Mouse (Mus musculus) MEL (cell line): ENCODE data around the gene Amh. TPM values are rescaled to one million over a fixed set of nuclear protein-coding genes. Genes with fewer than 3 reads are reported as not detected.
A peak's percentile ranks its signal among the peaks of the same experiment; 100 is the strongest.

Source experiments
- DNase-seq: peaks from one replicate; pipeline ENCODE4 v3.0.0; 2011; ENCODE audit warnings: low read depth, low spot score
- H3K27ac ChIP-seq: 2 replicates; pipeline ENCODE4 v1.5.1; 2012; ENCODE audit warnings: low read depth, mild to moderate bottlenecking, control low read depth, low read length, moderate library complexity; ENCODE audit not compliant: control insufficient read depth
- H3K27me3 ChIP-seq, 2 experiments: fragments of 150-350 bp in 1 of 2; sonication (generic) in 1 of 2; 2 replicates each; pipeline ENCODE4 v1.6.1; 2012; ENCODE audit warnings: low read length in 2 of 2, mild to moderate bottlenecking in 2 of 2, improper control_type of control experiment in 1 of 2, moderate library complexity in 1 of 2; ENCODE audit not compliant: insufficient read depth in 2 of 2, control insufficient read depth in 1 of 2
- H3K36me3 ChIP-seq, 2 experiments: 2 replicates each; pipeline ENCODE4 v1.6.1; 2012 to 2014; ENCODE audit warnings: low read length in 2 of 2, improper control_type of control experiment in 1 of 2, inconsistent platforms in 1 of 2, mild to moderate bottlenecking in 1 of 2; ENCODE audit not compliant: insufficient read depth in 2 of 2, control insufficient read depth in 1 of 2
- H3K4me1 ChIP-seq, 2 experiments: fragments of 150-350 bp in 1 of 2; sonication (generic) in 1 of 2; 2 replicates each; pipeline ENCODE4 v1.6.1; 2012; ENCODE audit warnings: low read length in 2 of 2, improper control_type of control experiment in 1 of 2, mild to moderate bottlenecking in 1 of 2; ENCODE audit not compliant: insufficient read depth in 2 of 2, control insufficient read depth in 1 of 2
- H3K4me3 ChIP-seq, 2 experiments: fragments of 150-350 bp in 1 of 2; sonication (generic) in 1 of 2; 2 replicates each; pipeline ENCODE4 v1.5.1; 2012; ENCODE audit warnings: low read depth in 2 of 2, low read length in 2 of 2, mild to moderate bottlenecking in 2 of 2, moderate library complexity in 2 of 2, control low read depth in 1 of 2, improper control_type of control experiment in 1 of 2; ENCODE audit not compliant: control insufficient read depth in 1 of 2, insufficient read depth in 1 of 2
- H3K79me2 ChIP-seq: 2 replicates; pipeline ENCODE4 v1.6.1; 2012; ENCODE audit warnings: mild to moderate bottlenecking, low read length, moderate library complexity; ENCODE audit not compliant: control insufficient read depth, poor library complexity, insufficient read depth
- H3K9ac ChIP-seq: 2 replicates; pipeline ENCODE4 v1.6.1; 2012; ENCODE audit warnings: low read depth, mild to moderate bottlenecking, control low read depth, low read length, moderate library complexity; ENCODE audit not compliant: control insufficient read depth, poor library complexity, severe bottlenecking
- H3K9me3 ChIP-seq: fragments of 150-350 bp; sonication (generic); replicated peaks from 2 replicates; pipeline ENCODE4 v1.6.1; 2012; ENCODE audit warnings: mild to moderate bottlenecking, low read length, improper control_type of control experiment, moderate library complexity; ENCODE audit not compliant: insufficient read depth
- BHLHE40 ChIP-seq: IDR thresholded peaks from 2 replicates; pipeline ENCODE4 v1.6.1; 2012; ENCODE audit warnings: low read depth, mild to moderate bottlenecking, inconsistent platforms, low read length, improper control_type of control experiment, borderline replicate concordance
- CHD1 ChIP-seq: IDR thresholded peaks from 2 replicates; pipeline ENCODE4 v1.6.1; 2012; ENCODE audit warnings: low read depth, mild to moderate bottlenecking, inconsistent platforms, low read length, improper control_type of control experiment
- CTCF ChIP-seq, 3 experiments: IDR thresholded peaks in 2 of 3; conservative IDR thresholded peaks in 1 of 3; 2 replicates each; pipeline ENCODE4 v1.5.1; 2011 to 2012; ENCODE audit warnings: low read length in 3 of 3, low read depth in 2 of 3, mild to moderate bottlenecking in 2 of 3, improper control_type of control experiment in 1 of 3, inconsistent platforms in 1 of 3, mixed read lengths in 1 of 3, moderate library complexity in 1 of 3; ENCODE audit not compliant: control insufficient read depth in 1 of 3, insufficient read depth in 1 of 3, poor library complexity in 1 of 3, severe bottlenecking in 1 of 3
- E2F4 ChIP-seq: IDR thresholded peaks from 2 replicates; pipeline ENCODE4 v1.6.1; 2011; ENCODE audit warnings: low read depth, low read length, improper control_type of control experiment, borderline replicate concordance
- ELF1 ChIP-seq: IDR thresholded peaks from 2 replicates; pipeline ENCODE4 v1.6.1; 2014; ENCODE audit warnings: low read depth, mild to moderate bottlenecking, inconsistent platforms, low read length, improper control_type of control experiment, moderate library complexity
- EP300 ChIP-seq, 2 experiments: IDR thresholded peaks; 2 replicates each; pipeline ENCODE4 v1.6.1; 2011; ENCODE audit warnings: improper control_type of control experiment in 2 of 2, low read length in 2 of 2, low read depth in 1 of 2, mild to moderate bottlenecking in 1 of 2
- MAX ChIP-seq: IDR thresholded peaks from 2 replicates; pipeline ENCODE4 v1.6.1; 2011; ENCODE audit warnings: low read length, improper control_type of control experiment
- MEF2A ChIP-seq: IDR thresholded peaks from 2 replicates; pipeline ENCODE4 v1.6.1; 2014; ENCODE audit warnings: low read depth, mild to moderate bottlenecking, inconsistent platforms, low read length, improper control_type of control experiment; ENCODE audit not compliant: poor library complexity, insufficient replicate concordance, severe bottlenecking; ENCODE audit errors: extremely low read depth
- MXI1 ChIP-seq: IDR thresholded peaks from 2 replicates; pipeline ENCODE4 v1.6.1; 2011; ENCODE audit warnings: mild to moderate bottlenecking, low read depth, low read length, improper control_type of control experiment
- MYB ChIP-seq: IDR thresholded peaks from 2 replicates; pipeline ENCODE4 v1.6.1; 2011; ENCODE audit warnings: mild to moderate bottlenecking, low read depth, low read length, improper control_type of control experiment
- MYC ChIP-seq: IDR thresholded peaks from 2 replicates; pipeline ENCODE4 v1.6.1; 2011; ENCODE audit warnings: low read depth, mild to moderate bottlenecking, low read length, improper control_type of control experiment, moderate library complexity
- NELFE ChIP-seq: IDR thresholded peaks from 2 replicates; pipeline ENCODE4 v1.6.1; 2011; ENCODE audit warnings: low read depth, low read length, improper control_type of control experiment
- NRF1 ChIP-seq: IDR thresholded peaks from 2 replicates; pipeline ENCODE4 v1.6.1; 2014; ENCODE audit warnings: low read depth, mild to moderate bottlenecking, inconsistent platforms, low read length, improper control_type of control experiment, moderate library complexity; ENCODE audit not compliant: poor library complexity, insufficient read depth, severe bottlenecking
- POLR2A ChIP-seq, 2 experiments: IDR thresholded peaks; 2 replicates each; pipeline ENCODE4 v1.6.1; 2011 to 2012; ENCODE audit warnings: low read length in 2 of 2, mild to moderate bottlenecking in 2 of 2, control low read depth in 1 of 2, improper control_type of control experiment in 1 of 2, low read depth in 1 of 2, moderate library complexity in 1 of 2; ENCODE audit not compliant: control insufficient read depth in 1 of 2, insufficient read depth in 1 of 2, poor library complexity in 1 of 2
- TBP ChIP-seq: IDR thresholded peaks from 2 replicates; pipeline ENCODE4 v1.8.0; 2011; ENCODE audit warnings: low read depth, low read length, improper control_type of control experiment
- TCF12 ChIP-seq: IDR thresholded peaks from 2 replicates; pipeline ENCODE4 v1.6.1; 2014; ENCODE audit warnings: low read depth, mild to moderate bottlenecking, inconsistent platforms, low read length, improper control_type of control experiment, moderate library complexity
- USF1 ChIP-seq: IDR thresholded peaks from 2 replicates; pipeline ENCODE4 v1.6.1; 2014; ENCODE audit warnings: low read depth, mild to moderate bottlenecking, inconsistent platforms, low read length, improper control_type of control experiment, moderate library complexity
- USF2 ChIP-seq, 2 experiments: IDR thresholded peaks; 2 replicates each; pipeline ENCODE4 v1.6.1; 2011 to 2012; ENCODE audit warnings: improper control_type of control experiment in 2 of 2, low read length in 2 of 2, borderline replicate concordance in 1 of 2, inconsistent platforms in 1 of 2, low read depth in 1 of 2, mild to moderate bottlenecking in 1 of 2; ENCODE audit not compliant: insufficient read depth in 1 of 2
- ZC3H11A ChIP-seq: IDR thresholded peaks from 2 replicates; pipeline ENCODE4 v1.6.1; 2012; ENCODE audit warnings: low read depth, mild to moderate bottlenecking, inconsistent platforms, low read length, improper control_type of control experiment
- ZKSCAN1 ChIP-seq: IDR thresholded peaks from 2 replicates; pipeline ENCODE4 v1.6.1; 2012; ENCODE audit warnings: low read depth, mild to moderate bottlenecking, inconsistent platforms, low read length, improper control_type of control experiment, moderate library complexity
- ZMIZ1 ChIP-seq: IDR thresholded peaks from 2 replicates; pipeline ENCODE4 v1.6.1; 2012; ENCODE audit warnings: low read depth, mild to moderate bottlenecking, inconsistent platforms, low read length, improper control_type of control experiment, moderate library complexity
- ZNF384 ChIP-seq: IDR thresholded peaks from 2 replicates; pipeline ENCODE4 v1.6.1; 2012; ENCODE audit warnings: low read depth, mild to moderate bottlenecking, inconsistent platforms, low read length, improper control_type of control experiment
- polyA plus RNA-seq, 2 experiments: library from polyadenylated mRNA; stranded (reverse) in 1 of 2; unstranded in 1 of 2; fragments of >175 nt in 1 of 2; fragments of >200 nt in 1 of 2; gene quantifications; 2 replicates each; pipeline versions ENCODE4 v1.2.1 to v1.2.4; 2012; ENCODE audit warnings: low replicate concordance in 2 of 2, low read depth in 1 of 2; ENCODE audit not compliant: insufficient read length in 2 of 2, insufficient read depth in 1 of 2, missing spikeins in 1 of 2
- total RNA-seq: library from RNA; depleted of rRNA; stranded (reverse); fragments of 300-350 nt; gene quantifications from 2 replicates; pipeline ENCODE4 v1.2.3, GENCODE M21; 2012

Amh gene
- total and polyA plus RNA-seq, 3 experiments: 0.42 to 1.1 TPM; not detected in 1

- Histone ChIP-seq H3K36me3 (no peaks in the 10 kb centered on the region), H3K27me3 (no peaks in the 10 kb centered on the region), H3K79me2 (no peaks in the 10 kb centered on the region), H3K4me1 (0 out of 4 replicates have a peak, but pooled peaks cover 0 to 5% of the 10 kb centered on the region in 2 experiments), H3K9me3 (no peaks in the 10 kb centered on the region), H3K9ac (peak overlapping the region; percentile 78), H3K27ac (peak overlapping the region; percentile 11; the same call in 1 of the 2 replicates), H3K4me3 (peak overlapping the region; percentile 28 to 55; a peak in 3 of 4 replicates)
- no peak for TF ChIP-seq EP300 (IDR thresholded peaks at IDR 0.05; ENCODE audit: low read depth in 1 of 2, low read length in 2 of 2)
- no peak for TF ChIP-seq USF2 (IDR thresholded peaks at IDR 0.05; ENCODE audit: borderline replicate concordance in 1 of 2, insufficient read depth in 1 of 2, low read depth in 1 of 2, low read length in 2 of 2)
- peak; percentile 27; the same call in 1 of the 2 replicates for TF ChIP-seq MXI1
- no peak for TF ChIP-seq ZMIZ1
- TF ChIP-seq POLR2A (IDR thresholded peaks at IDR 0.05; ENCODE audit: control insufficient read depth in 1 of 2, insufficient read depth in 1 of 2, low read depth in 1 of 2, low read length in 2 of 2, poor library complexity in 1 of 2): peak in 1 of 2 experiments; percentile 52; a peak in 1 of 4 replicates
- TF ChIP-seq USF1: peak; percentile 80
- no peak for TF ChIP-seq CTCF (IDR thresholded peaks at IDR 0.05 in 2 of 3, conservative IDR thresholded peaks at IDR 0.05 in 1 of 3; ENCODE audit: control insufficient read depth in 1 of 3, insufficient read depth in 1 of 3, low read depth in 2 of 3, low read length in 3 of 3, poor library complexity in 1 of 3, severe bottlenecking in 1 of 3)
- TF ChIP-seq ZNF384: no peak
- TF ChIP-seq CHD1: no peak
- TF ChIP-seq TBP: no peak
- no peak for TF ChIP-seq TCF12
- TF ChIP-seq MAX: peak; percentile 72
- no peak for TF ChIP-seq BHLHE40
- TF ChIP-seq NELFE: peak; percentile 35; the same call in 1 of the 2 replicates
- peak; percentile 75 for TF ChIP-seq NRF1
- TF ChIP-seq MYC: 0 out of 2 replicates have a peak, but pooled peaks have one; percentile 26
- TF ChIP-seq E2F4: no peak
- DNase-seq: peak; percentile 67
Observed at GRCm38 (mm10) chr10:80807057-80807627, 2.1 kb downstream of the Amh start.

DNA sequence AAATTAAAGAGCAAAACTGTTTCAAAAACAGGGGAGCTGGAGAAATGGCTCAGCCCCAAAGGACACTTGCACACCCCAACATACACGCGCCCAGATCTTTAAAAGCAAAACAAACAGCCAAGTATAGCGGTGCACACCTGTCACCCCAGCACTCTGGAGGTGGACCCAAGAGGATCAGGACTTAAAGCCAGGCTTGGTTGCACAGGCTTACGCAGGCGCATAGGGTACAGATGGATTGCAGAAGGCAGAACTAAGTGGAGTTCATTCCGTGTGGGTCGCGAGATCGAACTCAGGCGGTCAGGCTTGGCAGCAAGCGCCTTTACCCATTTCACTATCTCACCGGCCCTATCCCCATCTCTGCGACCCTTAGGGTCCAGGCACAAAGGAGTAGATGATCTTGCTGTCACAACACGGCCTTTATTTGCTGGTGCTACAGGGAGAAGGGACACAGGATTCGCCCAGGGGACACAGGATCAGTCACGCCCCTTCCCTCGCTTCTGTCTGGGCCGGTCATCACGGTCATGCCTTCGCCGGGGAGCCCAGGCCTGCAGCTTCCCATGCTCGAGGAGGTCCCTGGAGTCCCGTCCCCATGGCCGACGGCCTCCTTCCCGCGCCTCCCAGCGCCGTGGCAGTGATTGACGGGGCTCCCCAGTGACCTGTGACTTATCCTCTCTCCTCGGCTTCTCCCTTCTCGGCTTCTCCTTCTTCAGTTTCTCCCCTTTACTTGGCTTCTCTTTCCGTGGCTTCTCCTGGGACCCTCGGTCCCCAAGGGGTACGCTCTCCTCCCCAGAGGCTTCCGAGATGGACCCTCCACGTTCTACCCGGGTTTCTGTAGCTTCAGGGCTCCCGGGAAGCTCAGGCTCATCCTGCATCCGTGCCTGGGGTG lies 3.3 kb downstream of the Amh start:
- H3K36me3 ChIP-seq: no peaks in the 10 kb centered on the region
- H3K4me3 ChIP-seq: no peak overlapping the region
- H3K79me2 ChIP-seq: no peaks in the 10 kb centered on the region
- no peak overlapping the region for H3K9ac ChIP-seq
- TF ChIP-seq ZMIZ1 (no peak), ZC3H11A (no peak), MYB (no peak), POLR2A (IDR thresholded peaks at IDR 0.05; ENCODE audit: control insufficient read depth in 1 of 2, insufficient read depth in 1 of 2, low read depth in 1 of 2, low read length in 2 of 2, poor library complexity in 1 of 2) (no peak), ELF1 (no peak), USF1 (no peak), MEF2A (no peak), NELFE (no peak), ZKSCAN1 (no peak), MXI1 (no peak), USF2 (IDR thresholded peaks at IDR 0.05; ENCODE audit: borderline replicate concordance in 1 of 2, insufficient read depth in 1 of 2, low read depth in 1 of 2, low read length in 2 of 2) (no peak)
- DNase-seq: no peak
- H3K4me1 ChIP-seq: 0 out of 4 replicates have a peak, but pooled peaks cover 0 to 5% of the 10 kb centered on the region in 2 experiments
- no peaks in the 10 kb centered on the region for H3K27me3 ChIP-seq
- H3K27ac ChIP-seq: no peak overlapping the region
- H3K9me3 ChIP-seq: no peaks in the 10 kb centered on the region
